Mouse (Mus musculus) intestine, embryonic 14.5 days (tissue): ENCODE data around the gene H2-Q10. TPM values are rescaled to one million over a fixed set of nuclear protein-coding genes. Genes with fewer than 3 reads are reported as not detected.
"Not testable (repeated sequence)": the region's sequence is repeated elsewhere in the genome, so short reads cannot be mapped to it uniquely, and the experiment has no call there.

ENCODE experiments used
- ATAC-seq: fragments of 200-750 bp; cut with Nextera tagmentation; replicated peaks from 2 replicates; pipeline ENCODE4 v1.8.0; 2017; ENCODE audit warnings: low read depth, moderate number of reproducible peaks, moderate TSS enrichment, moderate library complexity; ENCODE audit not compliant: low FRiP score, low TSS enrichment
- DNase-seq: peaks from one replicate; pipeline ENCODE4 v3.0.0-alpha.2; 2018; ENCODE audit warnings: low spot score
- H3K27ac ChIP-seq: fragments of 300-500 bp; sonication (generic); 2 replicates; pipeline ENCODE4 v1.5.1; 2014; ENCODE audit warnings: low read depth, mild to moderate bottlenecking, control low read depth
- H3K27me3 ChIP-seq: fragments of 300-500 bp; sonication (generic); replicated peaks from 2 replicates; pipeline ENCODE4 v1.6.1; 2014; ENCODE audit warnings: low read length, control low read depth; ENCODE audit not compliant: control insufficient read depth, insufficient read depth
- H3K36me3 ChIP-seq: fragments of 300-500 bp; sonication (generic); 2 replicates; pipeline ENCODE4 v1.6.1; 2014; ENCODE audit warnings: low read length, control low read depth; ENCODE audit not compliant: control insufficient read depth, insufficient read depth
- H3K4me1 ChIP-seq: fragments of 300-500 bp; sonication (generic); replicated peaks from 2 replicates; pipeline ENCODE4 v1.6.1; 2014; ENCODE audit warnings: low read length, control low read depth, mixed read lengths; ENCODE audit not compliant: control insufficient read depth, insufficient read depth
- H3K4me2 ChIP-seq: fragments of 300-500 bp; sonication (generic); 2 replicates; pipeline ENCODE4 v1.6.1; 2014; ENCODE audit warnings: low read length
- H3K4me3 ChIP-seq: fragments of 300-500 bp; sonication (generic); 2 replicates; pipeline ENCODE4 v1.5.1; 2014; ENCODE audit warnings: low read depth, low read length, control low read depth, mixed read lengths
- H3K9ac ChIP-seq: fragments of 300-500 bp; sonication (generic); 2 replicates; pipeline ENCODE4 v1.6.1; 2014; ENCODE audit warnings: mild to moderate bottlenecking, low read length
- H3K9me3 ChIP-seq: fragments of 300-500 bp; sonication (generic); 2 replicates; pipeline ENCODE4 v1.6.1; 2016; ENCODE audit warnings: low read length, control low read depth; ENCODE audit not compliant: control insufficient read depth
- WGBS: fragments of 180-500 bp; shearing (Covaris S2); extraction: QIAGEN DNeasy Blood & Tissue Kit; methylation state at CpG from one replicate; pipeline ENCODE4 v1.1.7; 2014; 5-methylcytosine and 5-hydroxymethylcytosine counted together
- polyA plus RNA-seq: library from polyadenylated mRNA; unstranded; fragments of >200 nt; fragmentation: Nextera tagmentation; extraction: Ambion mirVana; gene quantifications from 2 replicates; pipeline ENCODE4 v1.2.1, GENCODE M21; 2014

H2-Q10 gene
- polyA plus RNA-seq, 1 experiment from 2014 or later, result 10.0 TPM

DNA sequence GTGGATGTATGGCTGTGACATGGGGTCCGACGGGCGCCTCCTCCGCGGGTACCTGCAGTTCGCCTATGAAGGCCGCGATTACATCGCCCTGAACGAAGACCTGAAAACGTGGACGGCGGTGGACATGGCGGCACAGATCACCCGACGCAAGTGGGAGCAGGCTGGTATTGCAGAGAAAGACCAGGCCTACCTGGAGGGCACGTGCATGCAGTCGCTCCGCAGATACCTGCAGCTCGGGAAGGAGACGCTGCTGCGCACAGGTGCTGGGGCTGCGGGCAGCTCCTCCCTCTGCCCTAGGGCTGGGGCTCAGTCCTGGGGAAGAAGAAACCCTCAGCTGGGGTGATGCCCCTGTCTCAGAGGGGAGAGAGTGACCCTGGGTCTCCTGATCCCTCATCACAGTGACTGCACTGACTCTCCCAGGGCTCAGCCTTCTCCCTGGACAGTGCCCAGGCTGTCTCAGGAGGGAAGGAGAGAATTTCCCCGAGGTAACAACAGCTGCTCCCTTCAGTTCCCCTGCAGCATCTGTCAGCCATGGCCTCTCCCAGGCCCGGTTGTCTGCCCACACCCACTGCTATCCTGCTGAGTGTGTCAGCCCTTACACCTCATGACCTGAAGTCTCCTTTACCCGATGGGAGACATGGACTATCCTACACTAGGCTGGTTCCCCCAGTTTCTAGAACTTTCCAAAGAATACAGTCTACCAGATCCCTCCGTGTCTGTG is 29.8 kb upstream of the H2-Q10 start:
- peak; percentile 58 for DNase-seq
- not testable (repeated sequence) for H3K4me2 ChIP-seq, H3K4me3 ChIP-seq, H3K36me3 ChIP-seq, ATAC-seq, H3K27ac ChIP-seq, H3K9ac ChIP-seq, H3K9me3 ChIP-seq, H3K4me1 ChIP-seq
- H3K27me3 ChIP-seq, result peaks cover 11% of the 10 kb centered on the region; the same call in 1 of the 2 replicates
- WGBS, result 56% methylated on average over 22 of the region's 27 CpGs

- 89% methylated on average over 2 of the region's 2 CpGs for WGBS
These were observed 27.5 kb upstream of the H2-Q10 start for GRCm38 (mm10) chr17:35442376-35442775.

GRCm38 (mm10) chr17:35444510-35444909 is 25.4 kb upstream of the H2-Q10 start:
- H3K9ac ChIP-seq, H3K9me3 ChIP-seq, H3K36me3 ChIP-seq, H3K4me1 ChIP-seq, H3K27me3 ChIP-seq, H3K27ac ChIP-seq, H3K4me2 ChIP-seq, DNase-seq, ATAC-seq, H3K4me3 ChIP-seq: not testable (repeated sequence)
- WGBS, result 93% methylated on average over 2 of the region's 2 CpGs

More at GRCm38 (mm10) chr17:35442376-35442775, 27.5 kb upstream of the H2-Q10 start:
- not testable (repeated sequence) for ATAC-seq, H3K4me2 ChIP-seq, H3K9ac ChIP-seq, H3K27ac ChIP-seq, DNase-seq, H3K4me3 ChIP-seq, H3K36me3 ChIP-seq, H3K9me3 ChIP-seq, H3K4me1 ChIP-seq
- peaks cover 11% of the 10 kb centered on the region; the same call in 1 of the 2 replicates for H3K27me3 ChIP-seq

DNA sequence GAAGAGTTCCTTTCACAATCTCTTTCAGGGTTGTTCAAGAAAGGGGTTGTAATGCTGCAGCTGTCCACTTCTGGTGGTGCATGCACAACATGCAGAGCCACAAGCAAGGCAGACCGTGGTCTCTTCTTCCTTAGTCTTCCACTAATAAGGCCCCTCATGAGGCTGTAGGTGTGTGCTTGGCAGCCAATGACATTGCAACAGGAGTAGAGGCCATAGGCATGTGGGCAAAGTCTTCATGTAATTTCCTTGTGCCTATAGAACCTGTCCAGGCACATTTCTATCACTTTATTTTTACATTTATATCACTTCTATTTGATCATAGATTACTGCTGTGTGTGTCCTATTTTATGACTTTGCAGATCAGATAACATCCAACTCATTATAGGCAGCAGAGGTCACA is 11.6 kb upstream of the H2-Q10 start:
- ATAC-seq, H3K4me1 ChIP-seq, H3K9ac ChIP-seq, H3K4me2 ChIP-seq, H3K4me3 ChIP-seq, H3K9me3 ChIP-seq, DNase-seq, H3K36me3 ChIP-seq, H3K27me3 ChIP-seq, H3K27ac ChIP-seq: not testable (repeated sequence)
- WGBS, result no CpG with 5 or more reads among the region's 1 CpGs

- not testable (repeated sequence) for H3K9ac ChIP-seq, H3K4me2 ChIP-seq, H3K9me3 ChIP-seq, H3K27me3 ChIP-seq, H3K27ac ChIP-seq, H3K36me3 ChIP-seq, ATAC-seq, H3K4me3 ChIP-seq, H3K4me1 ChIP-seq, DNase-seq
- no CpG with 5 or more reads among the region's 9 CpGs for WGBS
These were observed 9.2 kb upstream of the H2-Q10 start for GRCm38 (mm10) chr17:35460513-35461341.

DNA sequence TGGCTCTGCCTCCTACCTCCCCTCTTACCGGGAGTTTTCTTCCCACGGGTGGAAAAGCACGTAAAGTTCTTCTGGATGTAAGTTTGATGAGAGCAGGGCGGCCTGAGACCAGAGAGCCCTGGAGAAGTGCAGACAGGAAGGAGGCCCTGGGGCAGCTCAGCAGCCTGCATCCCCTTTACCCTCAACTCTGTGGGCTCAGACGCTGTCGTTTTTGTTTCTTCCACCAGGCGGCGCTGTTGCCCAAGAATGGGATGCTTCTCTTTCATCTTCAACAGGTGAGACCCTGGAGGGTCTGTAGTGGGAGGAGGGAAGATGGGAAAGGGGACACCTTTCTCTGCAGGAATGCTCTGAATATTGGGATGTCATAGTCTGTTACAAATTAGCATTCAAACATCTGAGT is 4.2 kb upstream of the H2-Q10 start:
- H3K9me3 ChIP-seq, H3K4me1 ChIP-seq, H3K4me3 ChIP-seq, H3K36me3 ChIP-seq, H3K4me2 ChIP-seq, ATAC-seq, H3K9ac ChIP-seq, H3K27ac ChIP-seq: not testable (repeated sequence)
- peaks cover 18% of the 10 kb centered on the region for H3K27me3 ChIP-seq
- DNase-seq, result peak; percentile 84
- WGBS, result 10% methylated on average over 8 of the region's 8 CpGs

- DNase-seq, H3K27ac ChIP-seq, H3K36me3 ChIP-seq, ATAC-seq, H3K4me3 ChIP-seq, H3K4me2 ChIP-seq, H3K9me3 ChIP-seq, H3K4me1 ChIP-seq, H3K9ac ChIP-seq: not testable (repeated sequence)
- WGBS, result 64% methylated on average over 3 of the region's 3 CpGs
- peaks cover 23% of the 10 kb centered on the region for H3K27me3 ChIP-seq
These were observed 953 bp upstream of the H2-Q10 start for GRCm38 (mm10) chr17:35468936-35469335.

DNA sequence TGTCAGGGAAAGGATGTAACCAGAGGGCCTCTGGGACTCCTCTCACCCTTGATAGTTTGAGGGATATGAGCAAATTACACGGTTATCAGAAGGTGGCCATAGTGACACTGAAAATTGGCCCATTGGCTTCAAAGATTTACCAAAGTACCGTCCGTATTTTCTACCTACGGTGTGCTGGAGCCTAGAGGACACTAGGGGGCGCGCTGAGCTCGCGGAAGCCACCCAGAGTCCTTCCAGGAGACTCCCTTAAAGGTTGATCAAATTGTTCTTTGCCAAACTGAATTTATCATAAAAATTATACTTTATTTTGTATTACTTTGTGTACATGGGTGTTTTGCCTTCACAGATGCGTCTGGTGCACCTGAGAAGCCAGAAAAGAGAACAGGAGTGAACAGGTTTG is 14.2 kb downstream of the H2-Q10 start:
- DNase-seq, result peak; percentile 73
- ATAC-seq, result no peak; the same call in 1 of the 2 replicates

More for the DNA sequence above, 14.2 kb downstream of the H2-Q10 start:
- H3K4me3 ChIP-seq, result no peak overlapping the region
- H3K27ac ChIP-seq, result no peak overlapping the region
- 1% methylated on average over 9 of the region's 9 CpGs for WGBS
- no peaks in the 10 kb centered on the region for H3K27me3 ChIP-seq
- H3K4me2 ChIP-seq, result no peak overlapping the region
- H3K9me3 ChIP-seq, result no peaks in the 10 kb centered on the region
- no peak overlapping the region for H3K9ac ChIP-seq
- H3K36me3 ChIP-seq, result no peaks in the 10 kb centered on the region
- H3K4me1 ChIP-seq, result no peaks in the 10 kb centered on the region
